Mouse (Mus musculus): ENCODE data around the gene Rhbdl1. TPM values are rescaled to one million over a fixed set of nuclear protein-coding genes. Genes with fewer than 3 reads are reported as not detected.
A peak's percentile ranks its signal among the peaks of the same experiment; 100 is the strongest.
"Not testable (repeated sequence)": the region's sequence is repeated elsewhere in the genome, so short reads cannot be mapped to it uniquely, and the experiment has no call there.

The Rhbdl1 gene
- polyA plus RNA-seq, 1 experiment, result 9.2 TPM

DNA sequence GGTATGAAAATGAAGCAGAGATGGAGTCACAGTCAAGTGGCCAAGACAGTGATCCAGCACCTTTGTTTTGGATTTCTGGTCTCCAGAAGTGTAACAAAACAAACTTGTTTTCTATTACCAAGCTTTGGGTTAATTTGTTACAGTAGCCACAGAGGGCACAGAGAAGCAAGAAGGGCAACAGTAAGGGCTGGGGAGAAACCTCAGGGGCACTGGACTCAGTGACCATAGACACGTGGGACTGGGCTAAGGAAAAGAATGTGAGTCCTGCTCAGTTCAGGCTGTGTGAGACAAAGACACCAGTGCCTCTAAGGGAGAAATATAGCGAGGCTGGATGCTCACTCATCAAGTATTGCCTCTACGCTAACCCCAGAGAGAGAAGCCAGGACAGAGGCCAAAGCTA, 35.6 kb upstream of the Rhbdl1 start:
- peak overlapping the region; percentile 91 for H3K27ac ChIP-seq (ENCODE audit: insufficient read depth, low read depth, low read length)
- peaks cover 37% of the 10 kb centered on the region; the same call in 1 of the 2 replicates for H3K4me1 ChIP-seq (ENCODE audit: control insufficient read depth, insufficient read depth, low read length)
- H3K27me3 ChIP-seq (replicated peaks; ENCODE audit: control insufficient read depth, insufficient read depth, low read length), result no peaks in the 10 kb centered on the region
- WGBS, result 54% methylated on average over 3 of the region's 3 CpGs
- TF ChIP-seq POLR2A (IDR thresholded peaks at IDR 0.05; ENCODE audit: low read depth, low read length), result no peak
- no peak for TF ChIP-seq CTCF (conservative IDR thresholded peaks at IDR 0.05; ENCODE audit: insufficient read depth, insufficient read length, low read depth, low read length)
- H3K4me3 ChIP-seq (ENCODE audit: insufficient read depth, low read depth, low read length), result no peak overlapping the region
- H3K36me3 ChIP-seq (ENCODE audit: control insufficient read depth, insufficient read depth, low read length), result no peaks in the 10 kb centered on the region
- peak; percentile 84 for DNase-seq

DNA sequence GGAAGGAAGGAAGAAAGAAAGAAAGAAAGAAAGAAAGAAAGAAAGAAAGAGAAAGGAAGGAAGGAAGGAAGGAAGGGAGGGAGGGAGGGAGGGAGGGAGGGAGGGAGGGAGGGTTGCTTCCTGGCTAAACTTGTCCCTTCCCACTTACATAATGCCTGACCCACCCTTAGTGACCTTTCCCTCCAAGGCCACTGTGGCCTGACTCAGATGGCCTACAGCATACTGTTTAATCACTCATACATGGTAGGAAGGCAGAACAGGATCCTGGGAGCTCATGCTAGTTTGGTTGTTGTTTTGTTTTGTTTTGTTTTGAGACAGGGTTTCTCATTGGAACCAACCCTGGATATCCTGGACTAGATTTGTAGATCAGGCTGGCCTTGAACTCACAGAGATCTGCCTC, 34.5 kb upstream of the Rhbdl1 start:
- Histone ChIP-seq H3K4me1 (ENCODE audit: control insufficient read depth, insufficient read depth, low read length) (peaks cover 29% of the 10 kb centered on the region; the same call in 1 of the 2 replicates), H3K27ac (ENCODE audit: insufficient read depth, low read depth, low read length) (peak overlapping the region; percentile 91)
- not testable (repeated sequence) for H3K27me3 ChIP-seq (replicated peaks; ENCODE audit: control insufficient read depth, insufficient read depth, low read length); H3K4me3 ChIP-seq (ENCODE audit: insufficient read depth, low read depth, low read length); H3K36me3 ChIP-seq (ENCODE audit: control insufficient read depth, insufficient read depth, low read length)
- peak; percentile 45 for DNase-seq

DNA sequence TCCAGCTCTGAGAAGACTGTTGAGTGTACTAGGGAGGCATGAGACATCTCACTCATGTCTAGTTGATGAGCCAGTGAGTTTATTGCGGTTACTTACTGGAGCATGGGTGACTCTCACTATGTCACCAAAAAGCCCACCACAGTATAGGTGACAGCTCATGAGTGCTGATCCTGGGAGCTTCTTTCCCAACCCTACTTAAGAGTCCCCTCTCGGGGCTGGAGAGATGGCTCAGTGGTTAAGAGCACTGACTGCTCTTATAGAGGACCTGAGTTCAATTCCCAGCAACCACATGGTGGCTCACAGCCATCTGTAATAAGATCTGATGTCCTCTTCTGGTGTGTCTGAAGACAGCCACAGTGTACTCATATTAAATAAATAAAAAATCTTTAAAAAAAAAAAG, 32.9 kb upstream of the Rhbdl1 start:
- no peak for DNase-seq
- peaks cover 21% of the 10 kb centered on the region; the same call in 1 of the 2 replicates for H3K4me1 ChIP-seq (ENCODE audit: control insufficient read depth, insufficient read depth, low read length)
- H3K4me3 ChIP-seq (ENCODE audit: insufficient read depth, low read depth, low read length), result no peak overlapping the region
- WGBS, result 85% methylated on average over 2 of the region's 2 CpGs
- no peak overlapping the region for H3K27ac ChIP-seq (ENCODE audit: insufficient read depth, low read depth, low read length)
- no peak for TF ChIP-seq POLR2A (IDR thresholded peaks at IDR 0.05; ENCODE audit: low read depth, low read length)
- no peak for TF ChIP-seq CTCF (conservative IDR thresholded peaks at IDR 0.05; ENCODE audit: insufficient read depth, insufficient read length, low read depth, low read length)
- H3K27me3 ChIP-seq (replicated peaks; ENCODE audit: control insufficient read depth, insufficient read depth, low read length), result no peaks in the 10 kb centered on the region
- no peaks in the 10 kb centered on the region for H3K36me3 ChIP-seq (ENCODE audit: control insufficient read depth, insufficient read depth, low read length)

DNA sequence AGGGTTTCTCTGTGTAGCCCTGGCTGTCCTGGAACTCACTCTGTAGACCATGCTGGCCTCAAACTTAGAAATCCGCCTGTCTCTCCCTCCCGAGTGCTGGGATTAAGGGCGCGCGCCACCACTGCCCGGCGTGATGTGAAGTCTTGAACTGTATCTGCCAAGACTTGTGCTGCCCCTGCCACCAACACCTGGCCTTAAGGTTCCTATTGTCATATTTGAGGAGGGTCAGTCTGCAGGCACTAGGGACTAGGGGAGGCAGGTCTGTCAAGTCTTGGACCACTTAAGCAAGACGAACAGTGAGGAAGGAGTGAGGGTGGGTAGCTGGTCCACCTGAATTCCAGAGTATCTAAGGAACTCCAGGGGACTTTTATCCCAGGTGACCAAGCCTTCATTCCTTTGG, 32.4 kb upstream of the Rhbdl1 start:
- no peaks in the 10 kb centered on the region for H3K27me3 ChIP-seq (replicated peaks; ENCODE audit: control insufficient read depth, insufficient read depth, low read length)
- TF ChIP-seq CTCF (conservative IDR thresholded peaks at IDR 0.05; ENCODE audit: insufficient read depth, insufficient read length, low read depth, low read length) (no peak), POLR2A (IDR thresholded peaks at IDR 0.05; ENCODE audit: low read depth, low read length) (no peak)
- peaks cover 23% of the 10 kb centered on the region; the same call in 1 of the 2 replicates for H3K4me1 ChIP-seq (ENCODE audit: control insufficient read depth, insufficient read depth, low read length)
- H3K36me3 ChIP-seq (ENCODE audit: control insufficient read depth, insufficient read depth, low read length), result no peaks in the 10 kb centered on the region
- WGBS, result 88% methylated on average over 8 of the region's 8 CpGs
- no peak for DNase-seq
- H3K27ac ChIP-seq (ENCODE audit: insufficient read depth, low read depth, low read length), result no peak overlapping the region
- H3K4me3 ChIP-seq (ENCODE audit: insufficient read depth, low read depth, low read length), result no peak overlapping the region

- Histone ChIP-seq H3K4me1 (ENCODE audit: control insufficient read depth, insufficient read depth, low read length) (peaks cover 18% of the 10 kb centered on the region; the same call in 1 of the 2 replicates), H3K36me3 (ENCODE audit: control insufficient read depth, insufficient read depth, low read length) (no peaks in the 10 kb centered on the region), H3K27me3 (replicated peaks; ENCODE audit: control insufficient read depth, insufficient read depth, low read length) (no peaks in the 10 kb centered on the region), H3K27ac (ENCODE audit: insufficient read depth, low read depth, low read length) (peak within 1 kb of the TSS; percentile 88), H3K4me3 (ENCODE audit: insufficient read depth, low read depth, low read length) (peak within 1 kb of the TSS; percentile 87)
- WGBS, result under 1% methylated on average over 24 of the region's 24 CpGs
- peak; percentile 94 for DNase-seq
- TF ChIP-seq POLR2A (IDR thresholded peaks at IDR 0.05; ENCODE audit: low read depth, low read length), result peak; percentile 78
- no peak for TF ChIP-seq CTCF (conservative IDR thresholded peaks at IDR 0.05; ENCODE audit: insufficient read depth, insufficient read length, low read depth, low read length)
Measured at GRCm38 (mm10) chr17:25868601-25869191, 31.6 kb upstream of the Rhbdl1 start, which contains the start of gene Mcrip2. Gene Mcrip2, minus strand, starts transcription at chr17:25868764.

- DNase-seq, result peak; percentile 86
- Histone ChIP-seq H3K4me3 (ENCODE audit: insufficient read depth, low read depth, low read length) (peak overlapping the region; percentile 87), H3K36me3 (ENCODE audit: control insufficient read depth, insufficient read depth, low read length) (no peaks in the 10 kb centered on the region), H3K27ac (ENCODE audit: insufficient read depth, low read depth, low read length) (peak overlapping the region; percentile 88), H3K4me1 (ENCODE audit: control insufficient read depth, insufficient read depth, low read length) (peaks cover 18% of the 10 kb centered on the region; the same call in 1 of the 2 replicates), H3K27me3 (replicated peaks; ENCODE audit: control insufficient read depth, insufficient read depth, low read length) (no peaks in the 10 kb centered on the region)
- WGBS, result under 1% methylated on average over 42 of the region's 42 CpGs
- no peak for TF ChIP-seq CTCF (conservative IDR thresholded peaks at IDR 0.05; ENCODE audit: insufficient read depth, insufficient read length, low read depth, low read length)
- TF ChIP-seq POLR2A (IDR thresholded peaks at IDR 0.05; ENCODE audit: low read depth, low read length), result no peak
Measured at GRCm38 (mm10) chr17:25867836-25868600, 30.9 kb upstream of the Rhbdl1 start.

DNA sequence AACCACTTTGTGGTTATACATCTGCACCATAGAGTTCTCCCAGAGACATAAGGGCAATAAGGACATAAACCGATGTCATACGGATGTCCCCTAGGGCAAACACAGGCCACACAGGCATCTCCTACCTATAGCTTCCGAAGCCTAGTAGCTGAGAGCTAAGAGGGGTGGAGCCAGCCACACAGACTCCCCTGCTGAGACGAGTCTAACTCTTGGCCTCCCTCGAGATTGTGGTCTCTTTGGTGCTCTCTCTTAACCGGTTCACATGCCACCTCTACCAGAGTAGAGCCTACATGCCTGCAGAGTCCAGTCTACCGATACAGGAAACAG, 30.4 kb upstream of the Rhbdl1 start:
- Histone ChIP-seq H3K4me1 (ENCODE audit: control insufficient read depth, insufficient read depth, low read length) (peaks cover 18% of the 10 kb centered on the region; the same call in 1 of the 2 replicates), H3K36me3 (ENCODE audit: control insufficient read depth, insufficient read depth, low read length) (no peaks in the 10 kb centered on the region), H3K27ac (ENCODE audit: insufficient read depth, low read depth, low read length) (peak overlapping the region; percentile 88), H3K4me3 (ENCODE audit: insufficient read depth, low read depth, low read length) (peak overlapping the region; percentile 87), H3K27me3 (replicated peaks; ENCODE audit: control insufficient read depth, insufficient read depth, low read length) (no peaks in the 10 kb centered on the region)
- no peak for DNase-seq
- no peak for TF ChIP-seq CTCF (conservative IDR thresholded peaks at IDR 0.05; ENCODE audit: insufficient read depth, insufficient read length, low read depth, low read length)
- TF ChIP-seq POLR2A (IDR thresholded peaks at IDR 0.05; ENCODE audit: low read depth, low read length), result no peak
- 8% methylated on average over 7 of the region's 7 CpGs for WGBS
